Mouse (Mus musculus) forebrain, embryonic 10.5 days (tissue): ENCODE measurements around the gene Tenm3. TPM values are rescaled to one million over a fixed set of nuclear protein-coding genes. Genes with fewer than 3 reads are reported as not detected.

ENCODE experiments used
- DNase-seq: peaks from one replicate; pipeline ENCODE4 v3.0.0-alpha.2; 2017; ENCODE audit warnings: low spot score; ENCODE audit errors: extremely low spot score
- H3K27ac ChIP-seq: fragments of 300-500 bp; sonication (generic); 2 replicates; pipeline ENCODE4 v1.5.1; 2016; ENCODE audit warnings: mild to moderate bottlenecking
- H3K27me3 ChIP-seq: fragments of 300-500 bp; sonication (generic); 2 replicates; pipeline ENCODE4 v1.6.1; 2016; ENCODE audit warnings: mild to moderate bottlenecking; ENCODE audit not compliant: poor library complexity, severe bottlenecking
- H3K36me3 ChIP-seq: fragments of 300-500 bp; sonication (generic); replicated peaks from 2 replicates; pipeline ENCODE4 v1.6.1; 2016; ENCODE audit warnings: mild to moderate bottlenecking, moderate library complexity
- H3K4me1 ChIP-seq: fragments of 300-500 bp; sonication (generic); 2 replicates; pipeline ENCODE4 v1.6.1; 2016
- H3K4me3 ChIP-seq: fragments of 300-500 bp; sonication (generic); 2 replicates; pipeline ENCODE4 v1.5.1; 2016; ENCODE audit warnings: mild to moderate bottlenecking, moderate library complexity
- H3K9me3 ChIP-seq: fragments of 300-500 bp; sonication (generic); 2 replicates; pipeline ENCODE4 v1.6.1; 2016; ENCODE audit warnings: mild to moderate bottlenecking, moderate library complexity
- WGBS: fragments of 180-500 bp; shearing (Covaris S2); methylation state at CpG from one replicate; pipeline ENCODE4 v1.1.7; 2016; 5-methylcytosine and 5-hydroxymethylcytosine counted together
- polyA plus RNA-seq: library from polyadenylated mRNA; unstranded; fragments of >200 nt; fragmentation: Nextera tagmentation; extraction: Ambion mirVana; gene quantifications from 2 replicates; pipeline ENCODE4 v1.2.1, GENCODE M21; 2016

Gene Tenm3
- polyA plus RNA-seq, 1 experiment from 2014 or later: 41.4 TPM

- H3K9me3 ChIP-seq: no peaks in the 10 kb centered on the region
Observed at GRCm38 (mm10) chr8:48481709-48482671, 361.8 kb downstream of the Tenm3 start.

DNA sequence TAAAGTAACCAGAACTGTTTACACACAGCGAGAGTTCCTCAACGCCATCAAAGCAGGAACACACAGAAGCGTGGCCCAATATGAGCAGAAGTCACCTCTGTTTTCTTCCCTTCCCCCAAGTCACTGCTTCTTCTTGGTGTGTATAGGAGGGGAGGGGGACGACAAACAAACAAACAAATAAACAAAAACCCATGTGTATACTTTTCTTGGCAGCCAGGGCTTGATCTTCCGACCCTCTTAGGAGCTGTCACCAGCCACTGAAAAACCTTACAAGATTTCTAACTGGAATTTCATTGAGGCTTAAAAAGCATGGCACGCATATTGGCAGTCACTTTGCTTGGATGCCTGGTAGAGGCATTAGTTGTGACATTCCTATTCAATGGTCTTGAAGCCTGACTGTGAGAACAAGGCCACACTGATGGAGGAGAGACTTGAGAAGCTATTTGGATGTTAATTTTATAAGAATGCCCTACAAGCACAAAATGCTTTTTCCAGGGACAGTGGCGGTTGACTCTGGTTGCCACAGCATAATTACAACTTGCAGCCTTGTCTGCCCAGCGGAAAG is 366.3 kb downstream of the Tenm3 start:
- Histone ChIP-seq H3K27ac (no peak overlapping the region), H3K4me3 (no peak overlapping the region), H3K4me1 (peaks cover 20% of the 10 kb centered on the region), H3K27me3 (no peaks in the 10 kb centered on the region), H3K36me3 (peaks cover 29% of the 10 kb centered on the region), H3K9me3 (no peaks in the 10 kb centered on the region)
- DNase-seq: no peak
- 79% methylated on average over 8 of the region's 8 CpGs for WGBS

More at GRCm38 (mm10) chr8:48481709-48482671, 361.8 kb downstream of the Tenm3 start:
- no peak overlapping the region for H3K27ac ChIP-seq
- 87% methylated on average over 33 of the region's 33 CpGs for WGBS
- peaks cover 43% of the 10 kb centered on the region for H3K36me3 ChIP-seq
- no peak for DNase-seq
- H3K4me3 ChIP-seq: no peak overlapping the region
- peaks cover 29% of the 10 kb centered on the region for H3K4me1 ChIP-seq
- H3K27me3 ChIP-seq: no peaks in the 10 kb centered on the region

GRCm38 (mm10) chr8:48476896-48477295 is 366.9 kb downstream of the Tenm3 start:
- Histone ChIP-seq H3K27ac (no peak overlapping the region), H3K36me3 (peaks cover 24% of the 10 kb centered on the region), H3K4me1 (peaks cover 14% of the 10 kb centered on the region), H3K4me3 (no peak overlapping the region), H3K27me3 (no peaks in the 10 kb centered on the region), H3K9me3 (no peaks in the 10 kb centered on the region)
- no peak for DNase-seq
- WGBS: 66% methylated on average over 1 of the region's 1 CpGs

DNA sequence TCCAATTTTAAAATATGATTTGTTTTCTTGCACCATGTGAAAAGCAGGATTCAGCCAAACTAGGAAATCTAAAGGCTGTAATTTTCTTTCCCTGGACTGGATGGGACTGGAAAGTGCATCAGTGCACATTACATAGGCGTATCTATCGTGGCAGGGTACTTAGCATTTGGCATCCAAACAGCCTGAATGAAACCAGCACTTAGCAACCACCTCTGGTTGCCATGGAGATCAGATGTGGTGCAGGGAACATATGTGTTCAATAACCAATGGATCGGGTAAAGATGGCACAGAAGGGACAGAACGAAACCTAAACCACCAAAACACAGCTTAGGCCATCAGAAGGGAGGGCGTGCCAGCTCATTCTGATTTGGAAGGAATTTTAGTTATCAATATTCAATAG is 376.1 kb downstream of the Tenm3 start:
- no peaks in the 10 kb centered on the region; the same call in 1 of the 2 replicates for H3K36me3 ChIP-seq

DNA sequence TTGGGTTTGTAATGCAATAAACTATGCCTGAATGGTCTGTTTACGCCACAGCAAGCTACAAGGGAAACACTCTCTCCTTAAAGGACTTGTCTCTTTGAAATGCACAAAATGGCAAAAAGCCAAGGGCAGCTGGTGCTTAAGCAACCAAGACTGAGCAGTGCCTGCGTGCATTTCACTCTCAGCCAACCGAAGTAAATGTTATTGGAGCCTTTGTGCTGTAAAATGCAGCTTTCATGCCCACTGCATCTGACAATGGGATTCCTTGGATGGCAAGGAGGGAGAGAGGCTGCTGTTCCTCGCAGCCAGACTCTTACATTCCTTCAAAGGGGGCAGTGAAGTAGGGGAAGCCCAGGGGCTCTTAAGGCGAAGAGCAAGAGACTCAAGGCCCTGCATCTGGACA is 385.4 kb downstream of the Tenm3 start:
- peak; percentile 34 for DNase-seq
- 16% methylated on average over 5 of the region's 5 CpGs for WGBS
- Histone ChIP-seq H3K9me3 (no peaks in the 10 kb centered on the region), H3K27me3 (peaks cover 3% of the 10 kb centered on the region; the same call in 1 of the 2 replicates), H3K4me1 (peaks cover 60% of the 10 kb centered on the region), H3K36me3 (no peaks in the 10 kb centered on the region), H3K4me3 (no peak overlapping the region), H3K27ac (peak overlapping the region; percentile 62)

More for the DNA sequence above, 376.1 kb downstream of the Tenm3 start:
- no peak for DNase-seq
- WGBS: 82% methylated on average over 5 of the region's 5 CpGs
- no peak overlapping the region for H3K4me3 ChIP-seq
- H3K4me1 ChIP-seq: peaks cover 27% of the 10 kb centered on the region
- H3K9me3 ChIP-seq: no peaks in the 10 kb centered on the region
- H3K27ac ChIP-seq: no peak overlapping the region
- H3K27me3 ChIP-seq: no peaks in the 10 kb centered on the region

- Histone ChIP-seq H3K27ac (peak overlapping the region; percentile 57), H3K36me3 (no peaks in the 10 kb centered on the region), H3K9me3 (no peaks in the 10 kb centered on the region), H3K4me3 (peak overlapping the region; percentile 13; the same call in 1 of the 2 replicates), H3K27me3 (peaks cover 3% of the 10 kb centered on the region; the same call in 1 of the 2 replicates), H3K4me1 (peaks cover 67% of the 10 kb centered on the region)
- DNase-seq: no peak
- 25% methylated on average over 22 of the region's 22 CpGs for WGBS
Observed at GRCm38 (mm10) chr8:48456328-48457124, 387.2 kb downstream of the Tenm3 start.

GRCm38 (mm10) chr8:48451247-48451635 is 392.5 kb downstream of the Tenm3 start:
- DNase-seq: no peak
- Histone ChIP-seq H3K9me3 (no peaks in the 10 kb centered on the region), H3K27ac (peak overlapping the region; percentile 69), H3K4me1 (peaks cover 53% of the 10 kb centered on the region), H3K36me3 (no peaks in the 10 kb centered on the region), H3K27me3 (no peaks in the 10 kb centered on the region), H3K4me3 (peak overlapping the region; percentile 14)
- WGBS: 25% methylated on average over 7 of the region's 7 CpGs

GRCm38 (mm10) chr8:48450397-48451246 is 393.1 kb downstream of the Tenm3 start:
- no peaks in the 10 kb centered on the region for H3K9me3 ChIP-seq
- no peaks in the 10 kb centered on the region for H3K27me3 ChIP-seq
- no peaks in the 10 kb centered on the region for H3K36me3 ChIP-seq
- no peak for DNase-seq
- H3K27ac ChIP-seq: peak overlapping the region; percentile 69
- H3K4me1 ChIP-seq: peaks cover 46% of the 10 kb centered on the region
- WGBS: 60% methylated on average over 23 of the region's 23 CpGs
- peak overlapping the region; percentile 14 for H3K4me3 ChIP-seq

GRCm38 (mm10) chr8:48449625-48450024 is 394.1 kb downstream of the Tenm3 start:
- 2% methylated on average over 3 of the region's 3 CpGs for WGBS
- Histone ChIP-seq H3K27me3 (no peaks in the 10 kb centered on the region), H3K9me3 (no peaks in the 10 kb centered on the region), H3K4me1 (peaks cover 39% of the 10 kb centered on the region), H3K36me3 (peaks cover 5% of the 10 kb centered on the region), H3K27ac (no peak overlapping the region), H3K4me3 (no peak overlapping the region)
- peak; percentile 24 for DNase-seq

GRCm38 (mm10) chr8:48445690-48446089 is 398.1 kb downstream of the Tenm3 start:
- no peak for DNase-seq
- peaks cover 24% of the 10 kb centered on the region for H3K4me1 ChIP-seq
- no peaks in the 10 kb centered on the region for H3K9me3 ChIP-seq
- no peak overlapping the region for H3K4me3 ChIP-seq
- peaks cover 5% of the 10 kb centered on the region for H3K36me3 ChIP-seq
- WGBS: 91% methylated on average over 4 of the region's 4 CpGs
- H3K27ac ChIP-seq: no peak overlapping the region
- H3K27me3 ChIP-seq: no peaks in the 10 kb centered on the region

DNA sequence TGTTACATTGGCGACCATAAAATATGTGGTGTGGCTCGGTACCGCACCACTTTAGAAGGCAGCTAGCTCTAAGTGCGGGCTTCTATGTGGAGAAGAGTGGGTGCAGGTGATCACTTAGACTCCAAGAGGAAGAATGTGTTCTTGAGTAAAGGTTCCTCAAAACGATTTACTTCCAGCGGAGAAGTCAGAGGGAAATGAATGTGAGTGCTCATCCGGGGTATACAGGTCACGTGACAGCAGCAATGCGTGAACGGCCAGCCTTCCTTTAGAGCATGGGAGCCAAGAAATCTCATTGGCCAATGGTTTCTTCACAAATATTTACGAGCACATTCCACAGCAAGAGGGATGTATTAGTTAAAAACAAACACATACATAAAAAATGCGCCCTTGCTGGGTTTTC is 404.3 kb downstream of the Tenm3 start:
- peaks cover 32% of the 10 kb centered on the region for H3K4me1 ChIP-seq
- WGBS: 93% methylated on average over 12 of the region's 12 CpGs

More for the DNA sequence above, 404.3 kb downstream of the Tenm3 start:
- Histone ChIP-seq H3K27ac (no peak overlapping the region), H3K27me3 (no peaks in the 10 kb centered on the region), H3K4me3 (no peak overlapping the region), H3K9me3 (no peaks in the 10 kb centered on the region), H3K36me3 (peaks cover 7% of the 10 kb centered on the region)
- no peak for DNase-seq
